ENCODE assay signal across 9 mouse cellular contexts in the genomic region with DNA sequence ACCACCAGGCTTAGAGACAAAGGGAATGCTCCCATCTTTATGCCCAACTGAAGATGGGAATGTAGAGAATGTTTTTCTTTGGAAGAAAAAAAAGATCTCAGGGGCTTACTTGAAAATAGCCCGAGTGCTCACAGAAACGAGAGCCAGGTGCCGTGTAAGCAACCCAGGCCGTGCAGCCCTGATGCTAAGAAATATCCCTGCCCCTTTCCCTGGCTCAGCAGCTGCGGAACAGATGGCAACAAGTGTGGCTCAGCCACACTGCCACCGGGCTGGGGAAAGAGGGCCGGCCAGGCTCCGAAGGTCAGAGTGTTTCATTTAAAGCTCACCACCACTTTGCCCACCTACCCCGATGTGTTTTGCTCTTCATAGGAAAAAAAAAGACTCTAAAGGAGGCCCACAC.
A peak's percentile ranks its signal among the peaks of the same experiment; 100 is the strongest.
DNase-seq lines count a peak whose midpoint lies in the region.
"Had no signal": no experiment of that assay in that cellular context is flagged by ENCODE, and none has a peak within 500 bp of the region (broad histone marks: within the 10 kb centered on the region; RNA-seq: fewer than 3 reads in every experiment).

No protein-coding gene starts in this region.

- no peaks in the 10 kb centered on the region for H3K9me3 ChIP-seq in limb, embryonic 10.5 days (replicated peaks)

- no peaks in the 10 kb centered on the region for H3K27me3 ChIP-seq in limb, embryonic 10.5 days (ENCODE audit: low read depth, poor library complexity, severe bottlenecking)

- H3K36me3 ChIP-seq in limb, embryonic 10.5 days: no peaks in the 10 kb centered on the region

- 22% methylated on average over 9 of the region's 9 CpGs for WGBS in limb, embryonic 10.5 days

- peak overlapping the region; percentile 66 for H3K27ac ChIP-seq in limb, embryonic 10.5 days

- peak; percentile 39 for DNase-seq in left cerebral cortex, postnatal 4 days
- no peak for DNase-seq in left cerebral cortex, postnatal 36 days (ENCODE audit: low spot score in 2 of 2)
- DNase-seq in NIH3T3 (ENCODE audit: low read depth): peak; percentile 32
- DNase-seq in embryo, embryonic 10 days (ENCODE audit: low spot score): peak; percentile 72
- DNase-seq in limb, embryonic 10.5 days (ENCODE audit: low spot score): peak; percentile 82
- no peak for DNase-seq in right cerebral cortex, adult 18-20 months
- no peak for DNase-seq in left cerebral cortex, adult 18-20 months (ENCODE audit: low spot score in 2 of 2)
- DNase-seq: cerebellum, postnatal 25 days; thymus, postnatal 36 days had no signal

- no peak overlapping the region for H3K4me3 ChIP-seq in limb, embryonic 10.5 days

- intact Hi-C loops in left cerebral cortex, postnatal 4 days (cut with DNase I): no loop called here
- intact Hi-C loops in left cerebral cortex, postnatal 36 days (cut with DNase I): no loop called here

- peaks cover 22% of the 10 kb centered on the region for H3K4me1 ChIP-seq in limb, embryonic 10.5 days

Comparison
In these comparisons a context has a peak if more than half of its experiments do, and no peak if none do; other contexts are left out.
1. DNase-seq: peak in left cerebral cortex, postnatal 4 days (single experiment), NIH3T3 (single experiment), embryo, embryonic 10 days (single experiment) and limb, embryonic 10.5 days (single experiment); none in left cerebral cortex, postnatal 36 days (0 of 2), right cerebral cortex, adult 18-20 months (single experiment) and left cerebral cortex, adult 18-20 months (0 of 2).